Mouse (Mus musculus) kidney, postnatal 0 days (tissue): ENCODE data around the gene Cisd3. TPM values are rescaled to one million over a fixed set of nuclear protein-coding genes. Genes with fewer than 3 reads are reported as not detected.

Experiments used
- ATAC-seq: fragments of 200-750 bp; cut with Nextera tagmentation; replicated peaks from 2 replicates; pipeline ENCODE4 v1.8.0; 2017; ENCODE audit warnings: low read depth, moderate number of reproducible peaks, moderate TSS enrichment, moderate library complexity; ENCODE audit not compliant: low FRiP score
- DNase-seq: peaks from one replicate; pipeline ENCODE4 v3.0.0-alpha.2; 2016; ENCODE audit warnings: low spot score
- H3K27ac ChIP-seq: fragments of 300-500 bp; sonication (generic); 2 replicates; pipeline ENCODE4 v1.5.1; 2014; ENCODE audit warnings: mild to moderate bottlenecking
- H3K27me3 ChIP-seq: fragments of 300-500 bp; sonication (generic); 2 replicates; pipeline ENCODE4 v1.6.1; 2014; ENCODE audit warnings: low read length, mixed read lengths; ENCODE audit not compliant: insufficient read depth
- H3K36me3 ChIP-seq: fragments of 300-500 bp; sonication (generic); 2 replicates; pipeline ENCODE4 v1.6.1; 2014; ENCODE audit warnings: low read length, mixed read lengths; ENCODE audit not compliant: insufficient read depth
- H3K4me1 ChIP-seq: fragments of 300-500 bp; sonication (generic); replicated peaks from 2 replicates; pipeline ENCODE4 v1.6.1; 2014; ENCODE audit warnings: antibody characterized with exemption, low read length, mixed read lengths; ENCODE audit not compliant: insufficient read depth
- H3K4me2 ChIP-seq: fragments of 300-500 bp; sonication (generic); 2 replicates; pipeline ENCODE4 v1.6.1; 2014; ENCODE audit warnings: mild to moderate bottlenecking, low read length, moderate library complexity, mixed read lengths
- H3K4me3 ChIP-seq: fragments of 300-500 bp; sonication (generic); replicated peaks from 2 replicates; pipeline ENCODE4 v1.5.1; 2014; ENCODE audit warnings: low read depth, low read length
- H3K9ac ChIP-seq: fragments of 300-500 bp; sonication (generic); 2 replicates; pipeline ENCODE4 v1.6.1; 2014; ENCODE audit warnings: low read depth, low read length
- H3K9me3 ChIP-seq: fragments of 300-500 bp; sonication (generic); replicated peaks from 2 replicates; pipeline ENCODE4 v1.6.1; 2016; ENCODE audit warnings: low read length, inconsistent platforms, mixed read lengths
- CTCF ChIP-seq: IDR thresholded peaks from 2 replicates; pipeline ENCODE4 v1.5.1; 2016; ENCODE audit warnings: antibody characterized with exemption, low read depth, mild to moderate bottlenecking, moderate library complexity
- WGBS: fragments of 180-500 bp; shearing (Covaris S2); extraction: QIAGEN DNeasy Blood & Tissue Kit; methylation state at CpG from one replicate; pipeline ENCODE4 v1.1.7; 2014; 5-methylcytosine and 5-hydroxymethylcytosine counted together
- polyA plus RNA-seq: library from polyadenylated mRNA; unstranded; fragments of >200 nt; fragmentation: Nextera tagmentation; extraction: Ambion mirVana; gene quantifications from 2 replicates; pipeline ENCODE4 v1.2.1, GENCODE M21; 2015

Cisd3 gene
- polyA plus RNA-seq, 1 experiment from 2014 or later = 69.2 TPM

- Histone ChIP-seq H3K4me1 (peaks cover 22% of the 10 kb centered on the region), H3K4me3 (peak overlapping the region; percentile 94), H3K9me3 (no peaks in the 10 kb centered on the region), H3K27me3 (no peaks in the 10 kb centered on the region), H3K9ac (peak overlapping the region; percentile 86), H3K27ac (peak overlapping the region; percentile 93), H3K4me2 (peak overlapping the region; percentile 88), H3K36me3 (peaks cover 11% of the 10 kb centered on the region)
- DNase-seq = no peak
- ATAC-seq = no peak
- WGBS = 2% methylated on average over 21 of the region's 21 CpGs
- no peak for TF ChIP-seq CTCF
Observed at GRCm38 (mm10) chr11:97662207-97662892, 23.3 kb upstream of the Cisd3 start.

GRCm38 (mm10) chr11:97662893-97663527, 22.6 kb upstream of the Cisd3 start, which contains the start of gene Mllt6:
Mllt6 (plus strand) TSS chr11:97663414.
- peaks cover 22% of the 10 kb centered on the region for H3K4me1 ChIP-seq

GRCm38 (mm10) chr11:97663528-97664338, 21.9 kb upstream of the Cisd3 start:
- 0% methylated on average over 40 of the region's 57 CpGs for WGBS
- peak overlapping the region; percentile 93 for H3K27ac ChIP-seq
- ATAC-seq (no peak), DNase-seq (peak; percentile 67)
- H3K4me2 ChIP-seq = peak overlapping the region; percentile 88
- H3K4me1 ChIP-seq = peaks cover 26% of the 10 kb centered on the region
- H3K27me3 ChIP-seq = no peaks in the 10 kb centered on the region
- H3K9ac ChIP-seq = peak overlapping the region; percentile 86
- H3K4me3 ChIP-seq = peak overlapping the region; percentile 94
- no peaks in the 10 kb centered on the region for H3K9me3 ChIP-seq
- H3K36me3 ChIP-seq = peaks cover 17% of the 10 kb centered on the region
- TF ChIP-seq CTCF = no peak

More at GRCm38 (mm10) chr11:97662893-97663527, 22.6 kb upstream of the Cisd3 start, which contains the start of gene Mllt6:
- Histone ChIP-seq H3K9me3 (no peaks in the 10 kb centered on the region), H3K27me3 (no peaks in the 10 kb centered on the region), H3K36me3 (peaks cover 11% of the 10 kb centered on the region), H3K4me2 (peak within 1 kb of the TSS; percentile 88), H3K9ac (peak within 1 kb of the TSS; percentile 86), H3K4me3 (peak within 1 kb of the TSS; percentile 94), H3K27ac (peak within 1 kb of the TSS; percentile 93)
- WGBS = 0% methylated on average over 47 of the region's 76 CpGs
- ATAC-seq (peak; percentile 58), DNase-seq (peak; percentile 93)
- TF ChIP-seq CTCF = no peak

GRCm38 (mm10) chr11:97664339-97664665, 21.3 kb upstream of the Cisd3 start:
- H3K4me1 ChIP-seq = peaks cover 26% of the 10 kb centered on the region
- peaks cover 17% of the 10 kb centered on the region for H3K36me3 ChIP-seq
- no peaks in the 10 kb centered on the region for H3K9me3 ChIP-seq
- H3K4me3 ChIP-seq = peak overlapping the region; percentile 94
- TF ChIP-seq CTCF = no peak
- under 1% methylated on average over 6 of the region's 8 CpGs for WGBS
- H3K4me2 ChIP-seq = peak overlapping the region; percentile 88
- ATAC-seq = no peak
- no peak for DNase-seq
- H3K27ac ChIP-seq = peak overlapping the region; percentile 93
- H3K9ac ChIP-seq = peak overlapping the region; percentile 86
- no peaks in the 10 kb centered on the region for H3K27me3 ChIP-seq

- Histone ChIP-seq H3K27ac (no peak overlapping the region), H3K4me3 (peak overlapping the region; percentile 94), H3K27me3 (no peaks in the 10 kb centered on the region), H3K4me1 (peaks cover 22% of the 10 kb centered on the region), H3K9ac (peak overlapping the region; percentile 86), H3K4me2 (peak overlapping the region; percentile 88), H3K36me3 (peaks cover 17% of the 10 kb centered on the region), H3K9me3 (no peaks in the 10 kb centered on the region)
- ATAC-seq (no peak), DNase-seq (no peak)
- WGBS = 30% methylated on average over 6 of the region's 6 CpGs
- TF ChIP-seq CTCF = peak; percentile 42
Observed at GRCm38 (mm10) chr11:97664771-97665240, 20.8 kb upstream of the Cisd3 start.

- peaks cover 22% of the 10 kb centered on the region for H3K36me3 ChIP-seq
- H3K27me3 ChIP-seq = no peaks in the 10 kb centered on the region
- H3K9ac ChIP-seq = no peak overlapping the region
- no peak for TF ChIP-seq CTCF
- DNase-seq (no peak), ATAC-seq (no peak)
- H3K4me1 ChIP-seq = peaks cover 22% of the 10 kb centered on the region
- no peak overlapping the region for H3K27ac ChIP-seq
- 89% methylated on average over 13 of the region's 13 CpGs for WGBS
- H3K9me3 ChIP-seq = no peaks in the 10 kb centered on the region
- H3K4me2 ChIP-seq = no peak overlapping the region
- H3K4me3 ChIP-seq = no peak overlapping the region
Observed at GRCm38 (mm10) chr11:97665431-97665830, 20.2 kb upstream of the Cisd3 start.
